Mouse (Mus musculus) kidney, embryonic 15.5 days (tissue): Measurements from ENCODE around the gene Cnnm1. TPM values are rescaled to one million over a fixed set of nuclear protein-coding genes. Genes with fewer than 3 reads are reported as not detected.
A peak's percentile ranks its signal among the peaks of the same experiment; 100 is the strongest.

Source experiments
- ATAC-seq: fragments of 200-750 bp; cut with Nextera tagmentation; replicated peaks from 2 replicates; pipeline ENCODE4 v1.8.0; 2017; ENCODE audit warnings: moderate TSS enrichment; ENCODE audit not compliant: low FRiP score
- H3K27ac ChIP-seq: fragments of 300-500 bp; sonication (generic); 2 replicates; pipeline ENCODE4 v1.5.1; 2015; ENCODE audit warnings: mild to moderate bottlenecking, inconsistent platforms
- H3K27me3 ChIP-seq: fragments of 300-500 bp; sonication (generic); 2 replicates; pipeline ENCODE4 v1.6.1; 2015; ENCODE audit warnings: inconsistent platforms
- H3K36me3 ChIP-seq: fragments of 300-500 bp; sonication (generic); 2 replicates; pipeline ENCODE4 v1.6.1; 2015; ENCODE audit warnings: inconsistent platforms
- H3K4me1 ChIP-seq: fragments of 300-500 bp; sonication (generic); 2 replicates; pipeline ENCODE4 v1.6.1; 2015; ENCODE audit warnings: inconsistent platforms
- H3K4me2 ChIP-seq: fragments of 300-500 bp; sonication (generic); 2 replicates; pipeline ENCODE4 v1.6.1; 2015; ENCODE audit warnings: moderate library complexity, mild to moderate bottlenecking, inconsistent platforms
- H3K4me3 ChIP-seq: fragments of 300-500 bp; sonication (generic); replicated peaks from 2 replicates; pipeline ENCODE4 v1.5.1; 2015; ENCODE audit warnings: mild to moderate bottlenecking, inconsistent platforms
- H3K9ac ChIP-seq: fragments of 300-500 bp; sonication (generic); 2 replicates; pipeline ENCODE4 v1.6.1; 2015; ENCODE audit warnings: mild to moderate bottlenecking, inconsistent platforms
- H3K9me3 ChIP-seq: fragments of 300-500 bp; sonication (generic); replicated peaks from 2 replicates; pipeline ENCODE4 v1.6.1; 2016; ENCODE audit warnings: inconsistent platforms
- WGBS: fragments of 180-500 bp; shearing (Covaris S2); methylation state at CpG from one replicate; pipeline ENCODE4 v1.1.7; 2015; ENCODE audit warnings: mixed read lengths; 5-methylcytosine and 5-hydroxymethylcytosine counted together
- polyA plus RNA-seq: library from polyadenylated mRNA; unstranded; fragments of >200 nt; fragmentation: Nextera tagmentation; extraction: Ambion mirVana; gene quantifications from 2 replicates; pipeline ENCODE4 v1.2.1, GENCODE M21; 2015

The Cnnm1 gene
- 0.19 TPM in 2 replicates for polyA plus RNA-seq

- Histone ChIP-seq H3K4me1 (peaks cover 19% of the 10 kb centered on the region), H3K36me3 (no peaks in the 10 kb centered on the region), H3K4me2 (peak within 1 kb of the TSS; percentile 100), H3K4me3 (peak within 1 kb of the TSS; percentile 63), H3K27me3 (peaks cover 74% of the 10 kb centered on the region), H3K9ac (peak within 1 kb of the TSS; percentile 33), H3K27ac (no peak within 1 kb of the TSS), H3K9me3 (peaks cover 5% of the 10 kb centered on the region; the same call in 1 of the 2 replicates)
- 0% methylated on average over 51 of the region's 51 CpGs for WGBS
- ATAC-seq = peak; percentile 66
Measured at GRCm38 (mm10) chr19:43440112-43440737, at the start of gene Cnnm1. Gene Cnnm1 (plus strand): TSS chr19:43440436.

GRCm38 (mm10) chr19:43396327-43396726, 43.9 kb upstream of the Cnnm1 start:
- H3K4me1 ChIP-seq = no peaks in the 10 kb centered on the region
- H3K9ac ChIP-seq = no peak overlapping the region
- no peaks in the 10 kb centered on the region for H3K36me3 ChIP-seq
- 5% methylated on average over 4 of the region's 4 CpGs for WGBS
- H3K9me3 ChIP-seq = no peaks in the 10 kb centered on the region
- H3K27ac ChIP-seq = no peak overlapping the region
- ATAC-seq = no peak
- H3K4me2 ChIP-seq = no peak overlapping the region
- no peak overlapping the region for H3K4me3 ChIP-seq
- peaks cover 19% of the 10 kb centered on the region for H3K27me3 ChIP-seq

- Histone ChIP-seq H3K4me2 (no peak overlapping the region), H3K4me1 (no peaks in the 10 kb centered on the region)
- ATAC-seq = no peak
Measured at GRCm38 (mm10) chr19:43407181-43407580, 33.1 kb upstream of the Cnnm1 start.

DNA sequence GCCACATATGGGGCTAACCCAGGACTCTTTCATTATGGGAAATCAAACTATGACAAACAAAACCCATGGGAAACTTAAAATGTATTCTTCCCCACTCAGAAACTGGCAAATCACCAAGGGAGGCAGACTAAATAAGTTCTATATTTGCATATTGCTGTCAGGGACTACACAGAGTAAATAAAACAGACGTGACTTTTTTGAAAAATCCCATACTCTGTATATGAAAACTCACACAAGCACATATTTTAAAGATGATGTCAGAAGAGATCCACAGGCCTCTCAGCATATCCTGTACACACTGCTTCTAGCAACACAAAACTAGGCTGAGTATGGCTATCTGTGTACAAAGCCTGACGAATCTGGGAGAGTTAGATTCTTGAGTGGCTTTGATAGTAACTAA, 24.7 kb upstream of the Cnnm1 start:
- no peak for ATAC-seq
- Histone ChIP-seq H3K9me3 (no peaks in the 10 kb centered on the region), H3K4me3 (no peak overlapping the region), H3K4me1 (no peaks in the 10 kb centered on the region), H3K36me3 (no peaks in the 10 kb centered on the region), H3K27ac (no peak overlapping the region), H3K4me2 (no peak overlapping the region), H3K27me3 (no peaks in the 10 kb centered on the region), H3K9ac (no peak overlapping the region)
- WGBS = 59% methylated on average over 2 of the region's 2 CpGs

More at GRCm38 (mm10) chr19:43407181-43407580, 33.1 kb upstream of the Cnnm1 start:
- 33% methylated on average over 1 of the region's 1 CpGs for WGBS
- no peaks in the 10 kb centered on the region for H3K36me3 ChIP-seq
- no peak overlapping the region for H3K4me3 ChIP-seq
- H3K9ac ChIP-seq = no peak overlapping the region
- H3K27me3 ChIP-seq = no peaks in the 10 kb centered on the region
- H3K9me3 ChIP-seq = no peaks in the 10 kb centered on the region
- H3K27ac ChIP-seq = no peak overlapping the region

DNA sequence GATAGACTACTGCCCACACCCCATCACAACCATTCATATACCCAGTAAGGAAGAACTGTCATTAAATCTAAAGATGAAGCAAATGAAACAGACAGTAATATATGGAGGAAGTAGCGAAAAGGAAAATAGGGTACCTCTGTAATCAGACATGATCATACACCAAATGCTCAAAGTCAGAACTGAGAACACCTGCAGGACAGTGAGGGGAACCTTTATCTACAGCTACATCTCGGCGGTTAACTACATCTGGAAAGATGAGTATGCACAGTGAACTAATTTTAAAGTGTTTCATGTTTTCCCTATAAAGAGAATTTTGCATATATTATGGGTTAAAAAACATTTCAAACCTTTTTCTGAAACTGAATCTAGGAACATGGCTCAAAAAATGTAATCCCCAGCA, 19.7 kb upstream of the Cnnm1 start:
- H3K27ac ChIP-seq = no peak overlapping the region
- no peaks in the 10 kb centered on the region for H3K9me3 ChIP-seq
- no peaks in the 10 kb centered on the region for H3K4me1 ChIP-seq
- H3K4me3 ChIP-seq = no peak overlapping the region
- WGBS = 91% methylated on average over 3 of the region's 3 CpGs
- H3K36me3 ChIP-seq = no peaks in the 10 kb centered on the region
- H3K9ac ChIP-seq = no peak overlapping the region
- ATAC-seq = no peak
- peaks cover 2% of the 10 kb centered on the region; the same call in 1 of the 2 replicates for H3K27me3 ChIP-seq
- no peak overlapping the region for H3K4me2 ChIP-seq

- no peaks in the 10 kb centered on the region for H3K9me3 ChIP-seq
- no peak overlapping the region for H3K27ac ChIP-seq
- H3K4me1 ChIP-seq = no peaks in the 10 kb centered on the region
- no peak overlapping the region for H3K4me2 ChIP-seq
- H3K36me3 ChIP-seq = no peaks in the 10 kb centered on the region
- no peak for ATAC-seq
- WGBS = 69% methylated on average over 2 of the region's 2 CpGs
- H3K9ac ChIP-seq = no peak overlapping the region
- peaks cover 4% of the 10 kb centered on the region; the same call in 1 of the 2 replicates for H3K27me3 ChIP-seq
- H3K4me3 ChIP-seq = no peak overlapping the region
Measured at GRCm38 (mm10) chr19:43424082-43424481, 16.2 kb upstream of the Cnnm1 start.

- Histone ChIP-seq H3K27ac (no peak overlapping the region), H3K9me3 (no peaks in the 10 kb centered on the region), H3K4me3 (no peak overlapping the region), H3K27me3 (peaks cover 13% of the 10 kb centered on the region), H3K4me1 (no peaks in the 10 kb centered on the region), H3K36me3 (no peaks in the 10 kb centered on the region), H3K9ac (no peak overlapping the region), H3K4me2 (no peak overlapping the region)
- WGBS = 86% methylated on average over 24 of the region's 24 CpGs
- ATAC-seq = no peak
Measured at GRCm38 (mm10) chr19:43427446-43428224, 12.6 kb upstream of the Cnnm1 start.

DNA sequence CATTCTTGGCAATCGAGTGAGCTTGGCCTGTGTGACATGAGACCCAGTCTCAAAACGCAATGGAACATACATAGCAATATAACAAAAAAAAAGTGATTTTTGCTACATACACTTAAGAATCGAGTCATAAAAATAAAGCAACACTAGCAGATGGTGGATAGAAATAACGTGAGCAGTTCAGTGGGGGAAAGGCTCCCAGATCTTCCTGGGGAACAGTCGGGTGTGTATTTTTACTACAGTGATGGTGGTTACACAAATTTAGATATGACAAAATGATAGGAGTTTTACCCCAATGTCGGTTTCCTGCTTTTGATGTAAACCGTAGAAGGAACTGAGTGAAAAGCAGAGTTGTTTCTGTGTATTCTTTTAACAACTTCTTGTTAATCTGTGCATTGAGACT, 990 bp upstream of the Cnnm1 start:
- WGBS = 85% methylated on average over 7 of the region's 7 CpGs
- no peak overlapping the region for H3K4me2 ChIP-seq
- no peak overlapping the region for H3K27ac ChIP-seq
- ATAC-seq = no peak
- H3K27me3 ChIP-seq = peaks cover 80% of the 10 kb centered on the region
- peaks cover 19% of the 10 kb centered on the region for H3K4me1 ChIP-seq
- H3K4me3 ChIP-seq = no peak overlapping the region
- no peak overlapping the region for H3K9ac ChIP-seq
- H3K36me3 ChIP-seq = no peaks in the 10 kb centered on the region
- peaks cover 5% of the 10 kb centered on the region; the same call in 1 of the 2 replicates for H3K9me3 ChIP-seq

DNA sequence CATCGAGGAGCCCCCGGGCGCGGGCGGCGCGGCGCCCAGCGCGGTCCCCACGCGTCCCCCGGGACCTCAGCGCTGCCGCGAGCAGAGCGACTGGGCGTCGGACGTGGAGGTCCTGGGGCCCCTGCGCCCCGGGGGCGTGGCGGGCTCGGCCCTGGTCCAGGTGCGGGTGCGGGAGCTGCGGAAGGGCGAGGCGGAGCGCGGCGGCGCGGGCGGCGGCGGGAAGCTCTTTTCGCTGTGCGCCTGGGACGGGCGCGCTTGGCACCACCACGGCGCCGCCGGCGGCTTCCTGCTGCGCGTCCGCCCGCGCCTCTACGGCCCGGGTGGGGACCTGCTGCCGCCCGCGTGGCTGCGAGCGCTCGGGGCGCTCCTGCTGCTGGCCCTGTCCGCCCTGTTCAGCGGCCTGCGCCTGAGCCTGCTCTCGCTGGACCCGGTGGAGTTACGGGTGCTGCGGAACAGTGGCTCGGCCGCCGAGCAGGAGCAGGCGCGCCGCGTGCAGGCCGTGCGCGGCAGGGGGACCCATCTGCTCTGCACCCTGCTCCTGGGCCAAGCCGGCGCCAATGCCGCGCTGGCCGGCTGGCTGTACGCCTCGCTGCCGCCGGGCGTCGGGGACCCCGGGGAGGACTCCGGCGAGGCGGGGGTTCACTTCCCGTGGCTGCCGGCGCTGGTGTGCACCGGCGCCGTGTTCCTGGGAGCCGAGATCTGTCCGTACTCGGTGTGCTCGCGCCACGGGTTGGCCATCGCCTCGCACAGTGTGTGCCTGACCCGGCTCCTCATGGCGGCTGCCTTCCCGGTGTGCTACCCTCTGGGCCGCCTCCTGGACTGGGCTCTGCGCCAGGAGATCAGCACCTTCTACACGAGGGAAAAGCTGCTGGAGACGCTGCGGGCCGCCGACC, 778 bp downstream of the Cnnm1 start:
- Histone ChIP-seq H3K4me2 (peak overlapping the region; percentile 100), H3K9ac (peak overlapping the region; percentile 33), H3K27me3 (peaks cover 79% of the 10 kb centered on the region), H3K4me3 (peak overlapping the region; percentile 63), H3K36me3 (no peaks in the 10 kb centered on the region), H3K4me1 (peaks cover 19% of the 10 kb centered on the region), H3K27ac (no peak overlapping the region), H3K9me3 (peaks cover 5% of the 10 kb centered on the region; the same call in 1 of the 2 replicates)
- peak; percentile 65 for ATAC-seq
- WGBS = under 1% methylated on average over 99 of the region's 118 CpGs

GRCm38 (mm10) chr19:43441661-43441990, 1.4 kb downstream of the Cnnm1 start:
- Histone ChIP-seq H3K4me2 (peak overlapping the region; percentile 100), H3K4me3 (peak overlapping the region; percentile 63), H3K4me1 (peaks cover 19% of the 10 kb centered on the region), H3K36me3 (no peaks in the 10 kb centered on the region), H3K9ac (no peak overlapping the region), H3K27ac (no peak overlapping the region), H3K27me3 (peaks cover 77% of the 10 kb centered on the region), H3K9me3 (peaks cover 5% of the 10 kb centered on the region; the same call in 1 of the 2 replicates)
- no peak for ATAC-seq
- WGBS = 16% methylated on average over 17 of the region's 17 CpGs

- 26% methylated on average over 6 of the region's 6 CpGs for WGBS
Measured at GRCm38 (mm10) chr19:43442269-43442668, 2.0 kb downstream of the Cnnm1 start.

More at GRCm38 (mm10) chr19:43442269-43442668, 2.0 kb downstream of the Cnnm1 start:
- peaks cover 70% of the 10 kb centered on the region for H3K27me3 ChIP-seq
- no peak overlapping the region for H3K4me2 ChIP-seq
- ATAC-seq = no peak
- H3K4me3 ChIP-seq = peak overlapping the region; percentile 63; the same call in 1 of the 2 replicates
- no peak overlapping the region for H3K9ac ChIP-seq
- peaks cover 5% of the 10 kb centered on the region; the same call in 1 of the 2 replicates for H3K9me3 ChIP-seq
- H3K27ac ChIP-seq = no peak overlapping the region
- no peaks in the 10 kb centered on the region for H3K36me3 ChIP-seq
- peaks cover 19% of the 10 kb centered on the region for H3K4me1 ChIP-seq
